Mouse (Mus musculus) cerebellum, adult 11-12 months (tissue): Measurements from ENCODE around the gene Usp10.

Experiments
- DNase-seq: peaks from one replicate; pipeline ENCODE4 v3.0.0; 2022

Gene Usp10

DNA sequence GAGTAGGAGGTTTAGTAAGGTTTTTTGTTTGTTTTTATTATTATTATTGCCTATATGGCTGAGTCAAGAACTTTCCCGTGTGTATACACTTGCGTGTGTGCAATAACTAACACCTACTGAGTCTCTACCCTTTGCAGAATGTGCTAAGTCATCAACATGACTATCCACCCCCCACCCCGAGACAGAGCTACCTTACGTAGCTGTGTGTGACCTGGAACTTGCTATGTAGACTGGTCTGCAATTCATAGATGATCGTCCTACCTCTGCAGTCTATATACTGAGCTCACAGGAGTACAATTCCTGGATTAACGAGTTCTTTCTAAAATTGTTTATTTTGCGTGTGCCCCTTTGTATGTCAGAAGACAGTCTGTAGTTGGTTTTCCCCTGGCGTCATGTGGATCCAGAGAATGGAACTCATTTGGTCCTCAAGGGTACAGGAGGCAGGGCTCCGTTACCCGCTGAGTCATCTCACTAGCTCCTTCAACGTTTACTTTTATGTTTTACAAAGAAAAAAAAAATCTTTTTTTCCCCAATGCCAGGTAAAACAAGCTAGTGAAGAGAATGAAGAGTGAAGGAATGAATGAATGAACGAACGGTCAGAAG, at the start of gene Usp10:
Gene Usp10, plus strand, starts transcription at position 417 of the 603 bp plus-strand sequence.
- peak; percentile 35 for DNase-seq

GRCm38 (mm10) chr8:119861706-119862389, 48.3 kb upstream of the Usp10 start, which contains the start of gene Klhl36:
TSS of gene Klhl36 (plus strand) at chr8:119862266.
- DNase-seq, result peak; percentile 97

GRCm38 (mm10) chr8:119862390-119862734, 47.8 kb upstream of the Usp10 start:
- no peak for DNase-seq

- DNase-seq, result no peak
Observed at GRCm38 (mm10) chr8:119862749-119863148, 47.4 kb upstream of the Usp10 start.

GRCm38 (mm10) chr8:119869616-119870015, 40.5 kb upstream of the Usp10 start:
- DNase-seq, result no peak

DNA sequence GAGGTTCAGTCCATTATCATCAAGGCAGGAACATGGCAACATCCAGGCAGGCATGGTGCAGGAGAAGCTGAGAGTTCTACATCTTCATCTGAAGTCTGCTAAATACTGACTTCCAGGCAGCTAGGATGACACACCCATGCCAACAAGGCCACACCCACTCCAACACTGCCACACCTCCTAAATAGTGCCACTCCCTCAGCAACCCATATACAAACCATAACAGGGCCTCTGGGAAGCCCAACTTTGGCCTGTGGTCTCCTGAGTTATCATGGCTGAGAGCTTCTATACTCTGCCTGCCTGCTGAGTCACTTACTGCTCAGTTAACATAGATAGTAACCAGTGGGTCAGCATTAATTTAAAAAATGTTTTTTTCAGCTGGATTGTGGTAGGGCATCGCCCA, 37.0 kb upstream of the Usp10 start:
- no peak for DNase-seq

- DNase-seq, result no peak
Observed at GRCm38 (mm10) chr8:119881301-119881700, 28.9 kb upstream of the Usp10 start.

- DNase-seq, result no peak
Observed at GRCm38 (mm10) chr8:119881917-119882316, 28.2 kb upstream of the Usp10 start.

GRCm38 (mm10) chr8:119883281-119883680, 26.9 kb upstream of the Usp10 start:
- DNase-seq, result no peak

- peak; percentile 38 for DNase-seq
Observed at GRCm38 (mm10) chr8:119885612-119886011, 24.5 kb upstream of the Usp10 start.

DNA sequence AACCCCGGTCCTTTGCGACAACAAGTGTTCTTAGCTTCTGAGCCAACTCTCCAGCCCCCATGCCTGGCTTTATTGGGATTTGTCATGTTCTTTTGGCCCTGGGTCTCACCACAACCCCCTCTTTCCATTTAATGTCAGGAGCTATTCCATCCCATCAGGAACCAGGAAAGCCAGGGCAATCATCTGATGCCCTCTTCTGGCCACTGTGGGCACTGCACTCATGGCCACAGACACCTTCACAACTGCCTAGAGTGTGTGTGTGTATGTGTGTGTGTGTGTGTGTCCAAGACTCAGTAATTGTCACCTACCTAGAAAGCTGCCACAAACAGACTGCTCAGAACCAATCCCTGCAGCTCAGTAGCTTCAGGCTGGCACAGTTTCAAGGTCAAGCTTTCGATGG, 23.0 kb upstream of the Usp10 start:
- DNase-seq, result no peak

DNA sequence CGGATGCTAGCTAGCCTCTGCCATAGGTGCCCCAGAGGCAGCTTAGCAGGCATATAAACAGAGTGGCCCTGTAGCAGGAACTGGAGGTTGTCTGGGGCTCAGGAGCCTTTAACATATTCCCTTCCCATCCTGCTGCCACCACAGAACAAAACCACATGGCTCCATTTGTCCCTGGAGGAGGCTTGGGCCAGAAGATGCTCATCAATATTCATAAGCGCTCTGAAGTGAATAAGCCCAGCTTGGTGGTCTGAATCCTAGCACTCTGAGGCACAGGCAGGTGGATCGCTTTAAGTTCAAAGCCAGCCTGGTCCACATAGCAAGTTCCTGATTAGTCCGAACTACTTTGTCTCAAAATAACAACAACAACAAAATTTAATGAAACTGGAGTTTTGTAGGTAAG, 22.1 kb upstream of the Usp10 start:
- DNase-seq, result no peak

DNA sequence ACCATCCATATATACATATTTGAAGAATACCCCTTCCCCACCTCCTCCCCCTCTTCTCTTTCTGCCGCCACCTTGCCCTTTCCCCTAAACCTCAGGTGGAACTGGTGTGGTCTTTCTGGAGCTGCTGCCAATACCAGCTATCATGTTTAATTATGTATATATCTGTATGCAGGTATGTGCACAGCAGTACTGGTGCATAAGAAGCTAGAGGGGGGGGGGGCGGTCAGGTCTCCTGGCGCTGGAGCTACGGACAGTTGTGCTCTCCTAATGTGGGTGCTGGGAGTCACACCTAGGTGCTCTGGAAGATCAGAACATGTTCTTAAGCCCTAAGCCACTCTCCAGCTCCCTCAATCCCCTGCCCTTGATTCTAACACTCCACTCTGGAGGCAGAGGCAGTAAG, 13.1 kb upstream of the Usp10 start:
- no peak for DNase-seq

GRCm38 (mm10) chr8:119897933-119898332, 12.2 kb upstream of the Usp10 start:
- no peak for DNase-seq

- DNase-seq, result no peak
Observed at GRCm38 (mm10) chr8:119901349-119901748, 8.8 kb upstream of the Usp10 start.

DNA sequence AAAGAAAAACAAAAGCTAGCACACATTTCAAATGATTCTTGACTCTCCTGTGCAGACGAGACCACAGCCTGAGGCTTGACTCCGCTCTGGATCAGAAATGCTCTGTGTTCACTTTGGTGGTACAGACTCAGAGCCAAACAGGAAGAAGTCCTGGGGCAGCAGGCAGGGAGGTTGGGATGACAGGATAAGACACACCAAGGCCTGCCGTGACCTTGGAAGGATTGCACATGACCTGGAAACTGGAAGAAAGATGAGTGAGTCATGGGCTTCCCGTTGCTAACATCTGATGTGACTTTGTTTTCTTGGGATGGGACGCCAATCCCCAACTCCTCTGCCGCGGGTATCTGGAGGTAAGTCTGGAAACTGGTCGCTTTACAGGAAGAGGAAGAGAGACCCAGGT, 8.2 kb upstream of the Usp10 start:
- DNase-seq, result no peak

DNA sequence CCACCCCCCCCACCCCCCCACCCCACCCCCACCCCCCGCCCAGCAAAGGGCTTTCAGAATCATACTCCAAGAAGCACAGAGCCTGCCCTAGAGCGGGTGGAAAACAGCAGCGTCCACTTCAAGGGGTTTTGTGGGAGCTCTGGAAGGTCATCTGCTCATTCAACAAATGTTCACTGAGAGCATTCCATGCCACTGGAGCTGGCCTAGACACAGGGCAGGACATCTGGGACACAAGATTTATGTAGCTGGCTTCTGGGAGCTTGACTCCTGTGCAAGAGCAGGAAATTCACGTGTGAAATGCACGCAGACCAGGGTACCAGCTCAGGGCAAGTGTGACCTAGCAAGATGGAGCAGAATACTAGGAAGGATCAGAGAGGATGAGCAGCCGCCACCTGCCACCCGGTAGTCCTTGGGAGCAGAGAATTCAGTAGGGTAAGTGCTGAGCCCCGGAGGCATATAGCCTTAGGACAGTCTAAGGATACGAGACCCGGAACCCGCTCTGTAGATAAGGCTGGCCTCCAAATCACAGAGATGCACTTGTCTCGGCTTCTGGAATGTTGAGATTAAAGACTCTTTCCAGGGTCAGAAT, 5.7 kb upstream of the Usp10 start:
- no peak for DNase-seq

DNA sequence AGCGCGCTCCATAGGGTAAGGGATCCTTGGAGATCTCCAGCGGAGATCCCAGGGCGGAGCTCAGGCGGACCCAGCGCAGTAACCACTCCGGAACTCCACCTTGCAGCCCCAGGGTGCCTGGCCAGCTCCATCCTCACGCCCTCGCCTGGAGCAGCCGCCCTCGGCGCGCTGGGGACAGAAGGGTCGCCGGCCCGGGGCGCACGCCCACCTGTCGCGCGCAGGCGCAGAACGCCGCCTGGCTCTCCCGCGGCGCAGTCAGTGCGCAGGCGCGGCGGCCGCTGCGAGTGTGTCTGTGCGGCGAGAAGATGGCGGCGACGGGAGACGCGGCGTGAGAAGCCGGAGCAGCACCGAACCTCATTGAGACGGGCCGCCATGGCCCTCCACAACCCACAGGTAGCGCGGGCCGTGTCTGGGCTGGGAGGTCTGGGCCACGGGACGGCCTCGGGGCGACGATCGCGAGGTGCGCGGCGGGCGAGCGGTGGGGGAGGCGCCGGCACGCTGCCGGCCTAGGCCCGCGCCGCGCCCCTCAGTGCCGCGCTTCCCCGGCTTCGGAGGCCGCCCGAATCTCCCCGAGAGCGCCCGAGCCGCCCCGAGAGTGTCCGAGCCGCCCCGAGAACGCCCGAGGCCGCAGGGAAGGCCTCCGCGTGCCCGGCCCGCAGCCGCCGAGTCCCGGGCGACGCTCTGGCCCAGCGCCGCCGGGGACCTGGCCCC, 542 bp downstream of the Usp10 start, which contains the start of gene Gm20388:
Gene Gm20388, plus strand, starts transcription at position 295 of the 711 bp plus-strand sequence.
- DNase-seq, result peak; percentile 93

DNA sequence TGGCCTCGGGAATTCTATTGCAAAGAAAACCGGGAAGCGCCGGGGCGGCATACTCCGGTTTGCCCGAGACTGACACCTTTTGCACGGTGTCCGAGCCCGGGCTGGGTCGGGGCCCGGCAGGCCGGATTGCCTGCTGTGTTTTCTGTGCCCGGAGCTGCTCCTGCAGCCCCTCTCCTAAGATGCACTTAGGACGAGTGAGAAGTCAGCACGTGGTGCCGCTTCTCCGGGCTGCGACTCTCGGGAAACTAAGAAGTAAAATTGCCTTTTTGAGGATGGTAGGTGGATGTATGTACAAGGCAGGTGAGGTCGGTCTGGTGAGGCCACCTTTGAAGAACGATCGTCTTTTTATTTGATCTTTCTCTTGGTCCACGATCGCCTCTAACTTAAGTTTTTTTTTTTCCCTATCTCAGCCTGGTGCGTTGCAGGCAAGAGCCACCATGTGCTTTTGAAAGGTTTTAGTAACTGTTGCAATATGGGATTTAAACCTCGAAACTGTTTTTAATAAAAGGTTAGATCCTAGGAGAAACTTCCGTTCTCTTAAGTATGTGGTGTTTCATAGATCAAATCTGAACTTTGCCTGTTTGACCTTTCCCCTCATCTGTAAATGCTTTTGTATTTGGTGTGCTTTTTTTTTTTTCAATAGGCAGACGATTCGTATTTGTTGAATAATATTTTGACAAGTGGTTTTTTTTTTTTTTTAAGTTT, 1.2 kb downstream of the Usp10 start:
- no peak for DNase-seq

- DNase-seq, result no peak
Observed at GRCm38 (mm10) chr8:119912643-119913042, 2.5 kb downstream of the Usp10 start.

DNA sequence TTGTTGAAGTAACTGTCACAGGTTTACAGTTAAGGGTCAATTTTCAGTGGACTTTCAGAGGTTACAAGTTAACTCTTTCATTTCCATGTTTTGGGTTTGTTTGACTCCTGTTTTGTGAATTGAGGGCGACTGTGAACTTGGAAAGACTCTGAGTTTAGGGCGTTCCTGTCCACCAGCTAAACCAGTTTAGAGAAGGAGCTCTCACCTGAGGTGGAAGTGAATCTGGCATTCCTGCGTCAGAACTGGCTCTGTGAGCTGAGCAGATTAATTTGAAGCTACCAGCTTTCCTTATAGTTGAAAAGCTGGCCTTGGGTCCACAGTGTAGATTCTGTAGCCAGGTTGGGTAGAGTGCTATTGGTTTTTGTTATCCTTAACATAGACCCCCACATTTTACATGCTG, 3.0 kb downstream of the Usp10 start:
- DNase-seq, result no peak

DNA sequence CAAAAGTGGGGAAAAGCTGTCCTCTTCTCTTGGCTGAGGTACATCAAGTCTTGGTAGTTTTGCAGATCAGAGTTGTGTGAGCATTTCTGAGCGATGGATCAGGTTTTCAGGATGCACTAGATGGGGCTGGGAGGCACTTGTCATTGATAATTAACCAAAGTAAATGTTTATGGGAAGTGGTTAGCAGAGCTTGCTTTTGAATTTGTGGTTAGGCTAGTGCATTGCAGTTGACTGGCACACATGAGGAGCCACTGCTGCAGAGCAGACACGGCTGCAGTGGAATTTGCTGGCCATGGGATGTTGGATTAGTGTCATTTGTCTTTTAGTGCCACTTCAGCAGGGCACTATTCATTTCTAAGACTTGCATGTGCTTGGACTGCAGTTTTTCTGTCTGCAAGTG, 4.0 kb downstream of the Usp10 start:
- no peak for DNase-seq

DNA sequence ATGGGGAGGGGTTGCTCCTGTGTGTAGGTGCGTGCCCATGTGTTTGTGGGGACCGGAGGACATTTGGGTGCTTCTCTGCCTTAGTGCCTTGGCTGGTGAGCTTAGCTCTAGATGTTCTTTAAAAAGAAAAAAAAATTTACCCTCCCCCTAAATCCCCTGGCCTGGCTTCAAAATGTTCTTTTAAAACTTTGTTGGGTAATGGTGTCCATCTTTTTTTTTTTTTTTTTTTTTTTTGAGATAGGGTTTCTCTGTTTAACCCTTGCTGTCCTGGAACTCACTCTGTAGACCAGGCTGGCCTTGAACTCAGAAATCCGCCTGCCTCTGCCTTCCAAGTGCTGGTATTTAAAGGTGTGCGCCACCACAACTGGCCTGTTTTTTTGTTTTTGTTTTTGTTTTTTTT, 5.1 kb downstream of the Usp10 start:
- DNase-seq, result no peak
